Mouse (Mus musculus) MEL (cell line): ENCODE data around the gene Pycard. TPM values are rescaled to one million over a fixed set of nuclear protein-coding genes. Genes with fewer than 3 reads are reported as not detected.

Source experiments
- DNase-seq: peaks from one replicate; pipeline ENCODE4 v3.0.0; 2011; ENCODE audit warnings: low read depth, low spot score
- H3K27ac ChIP-seq: 2 replicates; pipeline ENCODE4 v1.5.1; 2012; ENCODE audit warnings: low read depth, mild to moderate bottlenecking, control low read depth, low read length, moderate library complexity; ENCODE audit not compliant: control insufficient read depth
- H3K27me3 ChIP-seq, 2 experiments: fragments of 150-350 bp in 1 of 2; sonication (generic) in 1 of 2; 2 replicates each; pipeline ENCODE4 v1.6.1; 2012; ENCODE audit warnings: low read length in 2 of 2, mild to moderate bottlenecking in 2 of 2, improper control_type of control experiment in 1 of 2, moderate library complexity in 1 of 2; ENCODE audit not compliant: insufficient read depth in 2 of 2, control insufficient read depth in 1 of 2
- H3K36me3 ChIP-seq, 2 experiments: 2 replicates each; pipeline ENCODE4 v1.6.1; 2012 to 2014; ENCODE audit warnings: low read length in 2 of 2, improper control_type of control experiment in 1 of 2, inconsistent platforms in 1 of 2, mild to moderate bottlenecking in 1 of 2; ENCODE audit not compliant: insufficient read depth in 2 of 2, control insufficient read depth in 1 of 2
- H3K4me1 ChIP-seq, 2 experiments: fragments of 150-350 bp in 1 of 2; sonication (generic) in 1 of 2; 2 replicates each; pipeline ENCODE4 v1.6.1; 2012; ENCODE audit warnings: low read length in 2 of 2, improper control_type of control experiment in 1 of 2, mild to moderate bottlenecking in 1 of 2; ENCODE audit not compliant: insufficient read depth in 2 of 2, control insufficient read depth in 1 of 2
- H3K4me3 ChIP-seq, 2 experiments: fragments of 150-350 bp in 1 of 2; sonication (generic) in 1 of 2; 2 replicates each; pipeline ENCODE4 v1.5.1; 2012; ENCODE audit warnings: low read depth in 2 of 2, low read length in 2 of 2, mild to moderate bottlenecking in 2 of 2, moderate library complexity in 2 of 2, control low read depth in 1 of 2, improper control_type of control experiment in 1 of 2; ENCODE audit not compliant: control insufficient read depth in 1 of 2, insufficient read depth in 1 of 2
- H3K79me2 ChIP-seq: 2 replicates; pipeline ENCODE4 v1.6.1; 2012; ENCODE audit warnings: mild to moderate bottlenecking, low read length, moderate library complexity; ENCODE audit not compliant: control insufficient read depth, poor library complexity, insufficient read depth
- H3K9ac ChIP-seq: 2 replicates; pipeline ENCODE4 v1.6.1; 2012; ENCODE audit warnings: low read depth, mild to moderate bottlenecking, control low read depth, low read length, moderate library complexity; ENCODE audit not compliant: control insufficient read depth, poor library complexity, severe bottlenecking
- H3K9me3 ChIP-seq: fragments of 150-350 bp; sonication (generic); replicated peaks from 2 replicates; pipeline ENCODE4 v1.6.1; 2012; ENCODE audit warnings: mild to moderate bottlenecking, low read length, improper control_type of control experiment, moderate library complexity; ENCODE audit not compliant: insufficient read depth
- BHLHE40 ChIP-seq: IDR thresholded peaks from 2 replicates; pipeline ENCODE4 v1.6.1; 2012; ENCODE audit warnings: low read depth, mild to moderate bottlenecking, inconsistent platforms, low read length, improper control_type of control experiment, borderline replicate concordance
- CHD1 ChIP-seq: IDR thresholded peaks from 2 replicates; pipeline ENCODE4 v1.6.1; 2012; ENCODE audit warnings: low read depth, mild to moderate bottlenecking, inconsistent platforms, low read length, improper control_type of control experiment
- CHD2 ChIP-seq: IDR thresholded peaks from 2 replicates; pipeline ENCODE4 v1.6.1; 2011; ENCODE audit warnings: low read length, improper control_type of control experiment
- GATA1 ChIP-seq: IDR thresholded peaks from 2 replicates; pipeline ENCODE4 v1.6.1; 2011; ENCODE audit warnings: low read depth, low read length, improper control_type of control experiment
- MAX ChIP-seq: IDR thresholded peaks from 2 replicates; pipeline ENCODE4 v1.6.1; 2011; ENCODE audit warnings: low read length, improper control_type of control experiment
- MEF2A ChIP-seq: IDR thresholded peaks from 2 replicates; pipeline ENCODE4 v1.6.1; 2014; ENCODE audit warnings: low read depth, mild to moderate bottlenecking, inconsistent platforms, low read length, improper control_type of control experiment; ENCODE audit not compliant: poor library complexity, insufficient replicate concordance, severe bottlenecking; ENCODE audit errors: extremely low read depth
- MYC ChIP-seq: IDR thresholded peaks from 2 replicates; pipeline ENCODE4 v1.6.1; 2011; ENCODE audit warnings: low read depth, mild to moderate bottlenecking, low read length, improper control_type of control experiment, moderate library complexity
- NELFE ChIP-seq: IDR thresholded peaks from 2 replicates; pipeline ENCODE4 v1.6.1; 2011; ENCODE audit warnings: low read depth, low read length, improper control_type of control experiment
- POLR2AphosphoS2 ChIP-seq: IDR thresholded peaks from 2 replicates; pipeline ENCODE4 v1.6.1; 2011; ENCODE audit warnings: low read length, improper control_type of control experiment
- RCOR1 ChIP-seq: IDR thresholded peaks from 2 replicates; pipeline ENCODE4 v1.6.1; 2012; ENCODE audit warnings: low read depth, mild to moderate bottlenecking, inconsistent platforms, low read length, improper control_type of control experiment
- SMC3 ChIP-seq: IDR thresholded peaks from 2 replicates; pipeline ENCODE4 v1.6.1; 2011; ENCODE audit warnings: low read depth, low read length, improper control_type of control experiment
- TBP ChIP-seq: IDR thresholded peaks from 2 replicates; pipeline ENCODE4 v1.8.0; 2011; ENCODE audit warnings: low read depth, low read length, improper control_type of control experiment
- TCF12 ChIP-seq: IDR thresholded peaks from 2 replicates; pipeline ENCODE4 v1.6.1; 2014; ENCODE audit warnings: low read depth, mild to moderate bottlenecking, inconsistent platforms, low read length, improper control_type of control experiment, moderate library complexity
- UBTF ChIP-seq: IDR thresholded peaks from 2 replicates; pipeline ENCODE4 v1.6.1; 2012; ENCODE audit warnings: low read depth, mild to moderate bottlenecking, inconsistent platforms, low read length, improper control_type of control experiment, moderate library complexity, borderline replicate concordance; ENCODE audit not compliant: insufficient read depth
- USF1 ChIP-seq: IDR thresholded peaks from 2 replicates; pipeline ENCODE4 v1.6.1; 2014; ENCODE audit warnings: low read depth, mild to moderate bottlenecking, inconsistent platforms, low read length, improper control_type of control experiment, moderate library complexity
- USF2 ChIP-seq, 2 experiments: IDR thresholded peaks; 2 replicates each; pipeline ENCODE4 v1.6.1; 2011 to 2012; ENCODE audit warnings: improper control_type of control experiment in 2 of 2, low read length in 2 of 2, borderline replicate concordance in 1 of 2, inconsistent platforms in 1 of 2, low read depth in 1 of 2, mild to moderate bottlenecking in 1 of 2; ENCODE audit not compliant: insufficient read depth in 1 of 2
- ZC3H11A ChIP-seq: IDR thresholded peaks from 2 replicates; pipeline ENCODE4 v1.6.1; 2012; ENCODE audit warnings: low read depth, mild to moderate bottlenecking, inconsistent platforms, low read length, improper control_type of control experiment
- ZKSCAN1 ChIP-seq: IDR thresholded peaks from 2 replicates; pipeline ENCODE4 v1.6.1; 2012; ENCODE audit warnings: low read depth, mild to moderate bottlenecking, inconsistent platforms, low read length, improper control_type of control experiment, moderate library complexity
- ZNF384 ChIP-seq: IDR thresholded peaks from 2 replicates; pipeline ENCODE4 v1.6.1; 2012; ENCODE audit warnings: low read depth, mild to moderate bottlenecking, inconsistent platforms, low read length, improper control_type of control experiment
- polyA plus RNA-seq, 2 experiments: library from polyadenylated mRNA; stranded (reverse) in 1 of 2; unstranded in 1 of 2; fragments of >175 nt in 1 of 2; fragments of >200 nt in 1 of 2; gene quantifications; 2 replicates each; pipeline versions ENCODE4 v1.2.1 to v1.2.4; 2012; ENCODE audit warnings: low replicate concordance in 2 of 2, low read depth in 1 of 2; ENCODE audit not compliant: insufficient read length in 2 of 2, insufficient read depth in 1 of 2, missing spikeins in 1 of 2
- total RNA-seq: library from RNA; depleted of rRNA; stranded (reverse); fragments of 300-350 nt; gene quantifications from 2 replicates; pipeline ENCODE4 v1.2.3, GENCODE M21; 2012

Gene Pycard
- total and polyA plus RNA-seq, 3 experiments: 0.12 to 0.24 TPM; not detected in 1

DNA sequence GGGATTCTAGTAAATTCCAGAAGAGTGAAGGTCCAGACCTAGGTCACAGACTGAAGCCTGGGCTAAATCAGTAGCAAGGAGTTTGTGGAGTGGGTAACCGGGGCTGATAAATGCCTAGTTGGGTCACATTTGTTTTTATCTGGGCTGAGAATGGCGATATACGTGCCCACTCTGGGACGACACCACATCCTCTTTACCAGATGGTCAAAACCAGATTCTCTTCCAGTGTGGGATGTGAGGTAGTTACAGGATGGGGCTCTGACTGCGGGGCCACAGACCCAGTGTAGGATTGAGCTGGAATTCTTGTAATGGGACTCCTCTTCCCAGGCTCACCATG, 10.5 kb upstream of the Pycard start:
- no peak for DNase-seq
- no peak overlapping the region for H3K27ac ChIP-seq
- peaks cover 0 to 14% of the 10 kb centered on the region in 2 experiments; a peak in 2 of 4 replicates for H3K36me3 ChIP-seq
- no peaks in the 10 kb centered on the region for H3K27me3 ChIP-seq
- H3K9me3 ChIP-seq: no peaks in the 10 kb centered on the region
- TF ChIP-seq BHLHE40 (no peak), USF1 (no peak), CHD1 (no peak), RCOR1 (no peak), ZC3H11A (no peak), MAX (no peak), CHD2 (no peak), SMC3 (no peak), MYC (no peak), GATA1 (no peak), USF2 (IDR thresholded peaks at IDR 0.05; ENCODE audit: borderline replicate concordance in 1 of 2, insufficient read depth in 1 of 2, low read depth in 1 of 2, low read length in 2 of 2) (no peak), MEF2A (no peak)
- peaks cover 0 to 10% of the 10 kb centered on the region in 2 experiments; a peak in 2 of 4 replicates for H3K4me1 ChIP-seq
- H3K9ac ChIP-seq: no peak overlapping the region
- H3K4me3 ChIP-seq: no peak overlapping the region
- no peaks in the 10 kb centered on the region for H3K79me2 ChIP-seq

DNA sequence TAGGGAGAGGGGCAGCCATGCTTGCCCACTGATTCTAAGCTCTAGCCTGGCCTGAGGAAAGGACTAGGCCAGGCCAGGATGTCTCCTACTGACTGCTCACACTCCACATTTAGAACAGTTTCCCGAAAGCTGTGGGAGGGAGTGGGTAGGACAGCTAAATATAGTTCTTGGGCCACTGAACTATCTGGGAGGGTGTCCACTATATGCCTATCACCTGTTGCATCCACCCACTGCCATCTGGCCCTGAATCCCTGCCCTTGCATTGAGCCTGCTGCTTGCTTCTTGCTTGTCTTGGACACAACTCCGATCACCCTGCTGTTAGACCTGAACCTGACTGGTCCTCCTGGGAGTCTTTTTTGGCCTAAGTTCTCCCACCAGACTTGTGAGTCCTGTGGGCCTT, 10.0 kb upstream of the Pycard start, which contains the start of gene Trim72:
Gene Trim72 (plus strand): TSS at position 262 of the 400 bp plus-strand sequence.
- Histone ChIP-seq H3K4me1 (peaks cover 0 to 15% of the 10 kb centered on the region in 2 experiments; a peak in 2 of 4 replicates), H3K79me2 (no peaks in the 10 kb centered on the region), H3K36me3 (peaks cover 0 to 16% of the 10 kb centered on the region in 2 experiments; a peak in 2 of 4 replicates), H3K9me3 (no peaks in the 10 kb centered on the region), H3K27me3 (no peaks in the 10 kb centered on the region), H3K9ac (no peak within 1 kb of the TSS), H3K4me3 (no peak within 1 kb of the TSS), H3K27ac (no peak within 1 kb of the TSS)
- TF ChIP-seq SMC3 (no peak), NELFE (no peak), TBP (no peak), UBTF (no peak), CHD2 (no peak), POLR2AphosphoS2 (no peak), ZNF384 (no peak), ZKSCAN1 (no peak), TCF12 (no peak)
- no peak for DNase-seq
